Mouse (Mus musculus) heart, embryonic 16.5 days (tissue): ENCODE data around the gene Wwtr1. TPM values are rescaled to one million over a fixed set of nuclear protein-coding genes. Genes with fewer than 3 reads are reported as not detected.

Source experiments
- ATAC-seq: fragments of 200-750 bp; cut with Nextera tagmentation; replicated peaks from 2 replicates; pipeline ENCODE4 v1.8.0; 2017; ENCODE audit warnings: moderate number of reproducible peaks; ENCODE audit not compliant: insufficient read depth, low FRiP score; ENCODE audit errors: extremely low read depth
- H3K27ac ChIP-seq: fragments of 300-500 bp; sonication (generic); 2 replicates; pipeline ENCODE4 v1.5.1; 2014; ENCODE audit warnings: mild to moderate bottlenecking, low read length, control low read depth, moderate library complexity
- H3K27me3 ChIP-seq: fragments of 300-500 bp; sonication (generic); 2 replicates; pipeline ENCODE4 v1.6.1; 2014; ENCODE audit warnings: low read length, mixed read lengths; ENCODE audit not compliant: control insufficient read depth, insufficient read depth
- H3K36me3 ChIP-seq: fragments of 300-500 bp; sonication (generic); 2 replicates; pipeline ENCODE4 v1.6.1; 2014; ENCODE audit not compliant: control insufficient read depth, insufficient read depth
- H3K4me1 ChIP-seq: fragments of 300-500 bp; sonication (generic); 2 replicates; pipeline ENCODE4 v1.6.1; 2014; ENCODE audit warnings: low read length, mixed read lengths; ENCODE audit not compliant: control insufficient read depth, insufficient read depth
- H3K4me2 ChIP-seq: fragments of 300-500 bp; sonication (generic); 2 replicates; pipeline ENCODE4 v1.6.1; 2014; ENCODE audit warnings: low read depth, mild to moderate bottlenecking, control low read depth, low read length
- H3K4me3 ChIP-seq: fragments of 300-500 bp; sonication (generic); 2 replicates; pipeline ENCODE4 v1.5.1; 2014; ENCODE audit warnings: mild to moderate bottlenecking, control low read depth, low read length
- H3K9ac ChIP-seq: fragments of 300-500 bp; sonication (generic); 2 replicates; pipeline ENCODE4 v1.6.1; 2014; ENCODE audit warnings: low read length, control low read depth
- H3K9me3 ChIP-seq: fragments of 300-500 bp; sonication (generic); replicated peaks from 2 replicates; pipeline ENCODE4 v1.6.1; 2016; ENCODE audit warnings: low read length; ENCODE audit not compliant: control insufficient read depth
- WGBS: fragments of 180-500 bp; shearing (Covaris S2); extraction: QIAGEN DNeasy Blood & Tissue Kit; methylation state at CpG from one replicate; pipeline ENCODE4 v1.1.7; 2014; 5-methylcytosine and 5-hydroxymethylcytosine counted together
- polyA plus RNA-seq: library from polyadenylated mRNA; unstranded; fragments of >200 nt; fragmentation: Nextera tagmentation; extraction: Ambion mirVana; gene quantifications from 2 replicates; pipeline ENCODE4 v1.2.1, GENCODE M21; 2015

Wwtr1 gene
- polyA plus RNA-seq, result 17.7 and 20.0 TPM in 2 replicates

GRCm38 (mm10) chr3:57575660-57576055 is at the start of gene Wwtr1:
Wwtr1 (minus strand) TSS chr3:57575910.
- Histone ChIP-seq H3K27ac (peak within 1 kb of the TSS; percentile 99), H3K9me3 (no peaks in the 10 kb centered on the region), H3K4me1 (peaks cover 18% of the 10 kb centered on the region), H3K4me2 (peak within 1 kb of the TSS; percentile 82), H3K27me3 (no peaks in the 10 kb centered on the region), H3K4me3 (peak within 1 kb of the TSS; percentile 92), H3K36me3 (peaks cover 1% of the 10 kb centered on the region), H3K9ac (peak within 1 kb of the TSS; percentile 92)
- 0% methylated on average over 36 of the region's 36 CpGs for WGBS
- ATAC-seq, result peak; percentile 98

GRCm38 (mm10) chr3:57619718-57620117 is 44.0 kb upstream of the Wwtr1 start:
- Histone ChIP-seq H3K4me3 (no peak overlapping the region), H3K36me3 (no peaks in the 10 kb centered on the region), H3K9me3 (no peaks in the 10 kb centered on the region), H3K27me3 (no peaks in the 10 kb centered on the region), H3K27ac (no peak overlapping the region), H3K9ac (no peak overlapping the region), H3K4me2 (no peak overlapping the region), H3K4me1 (no peaks in the 10 kb centered on the region)
- WGBS, result 72% methylated on average over 4 of the region's 4 CpGs
- no peak for ATAC-seq

- H3K4me1 ChIP-seq, result no peaks in the 10 kb centered on the region
- H3K9me3 ChIP-seq, result no peaks in the 10 kb centered on the region
- no peak for ATAC-seq
- no peak overlapping the region for H3K4me3 ChIP-seq
- H3K4me2 ChIP-seq, result no peak overlapping the region
- no peak overlapping the region for H3K27ac ChIP-seq
- H3K27me3 ChIP-seq, result no peaks in the 10 kb centered on the region
- no peak overlapping the region for H3K9ac ChIP-seq
- H3K36me3 ChIP-seq, result no peaks in the 10 kb centered on the region
- 91% methylated on average over 4 of the region's 4 CpGs for WGBS
Observed at GRCm38 (mm10) chr3:57615652-57616051, 39.9 kb upstream of the Wwtr1 start.

GRCm38 (mm10) chr3:57612430-57612997 is 36.8 kb upstream of the Wwtr1 start:
- Histone ChIP-seq H3K27ac (no peak overlapping the region), H3K4me2 (no peak overlapping the region), H3K4me3 (no peak overlapping the region), H3K9me3 (no peaks in the 10 kb centered on the region), H3K9ac (no peak overlapping the region), H3K27me3 (no peaks in the 10 kb centered on the region), H3K4me1 (no peaks in the 10 kb centered on the region), H3K36me3 (no peaks in the 10 kb centered on the region)
- WGBS, result 71% methylated on average over 3 of the region's 3 CpGs
- no peak for ATAC-seq

GRCm38 (mm10) chr3:57611776-57612175 is 36.1 kb upstream of the Wwtr1 start:
- Histone ChIP-seq H3K9ac (no peak overlapping the region), H3K9me3 (no peaks in the 10 kb centered on the region), H3K4me1 (no peaks in the 10 kb centered on the region), H3K4me3 (no peak overlapping the region), H3K36me3 (no peaks in the 10 kb centered on the region), H3K27ac (no peak overlapping the region), H3K4me2 (no peak overlapping the region), H3K27me3 (no peaks in the 10 kb centered on the region)
- 19% methylated on average over 7 of the region's 7 CpGs for WGBS
- no peak for ATAC-seq

GRCm38 (mm10) chr3:57604618-57605015 is 28.9 kb upstream of the Wwtr1 start:
- ATAC-seq, result peak; percentile 63
- Histone ChIP-seq H3K4me2 (no peak overlapping the region), H3K27me3 (no peaks in the 10 kb centered on the region), H3K36me3 (no peaks in the 10 kb centered on the region), H3K4me1 (peaks cover 6% of the 10 kb centered on the region; the same call in 1 of the 2 replicates), H3K9ac (no peak overlapping the region), H3K9me3 (no peaks in the 10 kb centered on the region), H3K4me3 (no peak overlapping the region), H3K27ac (peak overlapping the region; percentile 52; the same call in 1 of the 2 replicates)
- 60% methylated on average over 1 of the region's 1 CpGs for WGBS

- H3K36me3 ChIP-seq, result no peaks in the 10 kb centered on the region
- H3K27me3 ChIP-seq, result no peaks in the 10 kb centered on the region
- 67% methylated on average over 5 of the region's 5 CpGs for WGBS
- H3K9me3 ChIP-seq, result no peaks in the 10 kb centered on the region
- no peak; the same call in 1 of the 2 replicates for ATAC-seq
- H3K27ac ChIP-seq, result peak overlapping the region; percentile 54
- H3K4me2 ChIP-seq, result no peak overlapping the region
- no peak overlapping the region for H3K4me3 ChIP-seq
- H3K4me1 ChIP-seq, result peaks cover 6% of the 10 kb centered on the region; the same call in 1 of the 2 replicates
- H3K9ac ChIP-seq, result no peak overlapping the region
Observed at GRCm38 (mm10) chr3:57603891-57604617, 28.3 kb upstream of the Wwtr1 start.

- ATAC-seq, result no peak
- no peak overlapping the region for H3K4me3 ChIP-seq
- no peaks in the 10 kb centered on the region for H3K27me3 ChIP-seq
- H3K4me2 ChIP-seq, result no peak overlapping the region
- no peaks in the 10 kb centered on the region for H3K9me3 ChIP-seq
- WGBS, result 74% methylated on average over 4 of the region's 4 CpGs
- H3K36me3 ChIP-seq, result no peaks in the 10 kb centered on the region
- H3K4me1 ChIP-seq, result peaks cover 6% of the 10 kb centered on the region; the same call in 1 of the 2 replicates
- H3K9ac ChIP-seq, result no peak overlapping the region
- no peak overlapping the region for H3K27ac ChIP-seq
Observed at GRCm38 (mm10) chr3:57602610-57603009, 26.9 kb upstream of the Wwtr1 start.

- no peak overlapping the region for H3K4me2 ChIP-seq
- WGBS, result 50% methylated on average over 7 of the region's 7 CpGs
- no peak overlapping the region for H3K4me3 ChIP-seq
- peaks cover 5% of the 10 kb centered on the region for H3K4me1 ChIP-seq
- no peak for ATAC-seq
- no peaks in the 10 kb centered on the region for H3K36me3 ChIP-seq
- no peaks in the 10 kb centered on the region for H3K27me3 ChIP-seq
- H3K9me3 ChIP-seq, result no peaks in the 10 kb centered on the region
- H3K27ac ChIP-seq, result no peak overlapping the region
- no peak overlapping the region for H3K9ac ChIP-seq
Observed at GRCm38 (mm10) chr3:57596566-57596965, 20.9 kb upstream of the Wwtr1 start.
